Mouse (Mus musculus): ENCODE measurements around the gene Agtr1a. TPM values are rescaled to one million over a fixed set of nuclear protein-coding genes. Genes with fewer than 3 reads are reported as not detected.

Agtr1a gene
- polyA plus RNA-seq, 1 experiment from 2014 or later = not detected

- H3K79me2 ChIP-seq (ENCODE audit: inconsistent target) = no peaks in the 10 kb centered on the region
- H3K4me3 ChIP-seq (ENCODE audit: inconsistent target) = no peak overlapping the region
- WGBS (ENCODE audit: missing documents) = 85% methylated on average over 13 of the region's 13 CpGs
- no peak overlapping the region for H3K27ac ChIP-seq
- H3K36me3 ChIP-seq (ENCODE audit: inconsistent target) = no peaks in the 10 kb centered on the region
These were observed 15.7 kb downstream of the Agtr1a start for GRCm38 (mm10) chr13:30351966-30352365.

- 90% methylated on average over 6 of the region's 6 CpGs for WGBS (ENCODE audit: missing documents)
- no peaks in the 10 kb centered on the region for H3K36me3 ChIP-seq (ENCODE audit: inconsistent target)
- H3K4me3 ChIP-seq (ENCODE audit: inconsistent target) = no peak overlapping the region
- no peak overlapping the region for H3K27ac ChIP-seq
- H3K79me2 ChIP-seq (ENCODE audit: inconsistent target) = no peaks in the 10 kb centered on the region
These were observed 18.8 kb downstream of the Agtr1a start for GRCm38 (mm10) chr13:30354991-30355580.

DNA sequence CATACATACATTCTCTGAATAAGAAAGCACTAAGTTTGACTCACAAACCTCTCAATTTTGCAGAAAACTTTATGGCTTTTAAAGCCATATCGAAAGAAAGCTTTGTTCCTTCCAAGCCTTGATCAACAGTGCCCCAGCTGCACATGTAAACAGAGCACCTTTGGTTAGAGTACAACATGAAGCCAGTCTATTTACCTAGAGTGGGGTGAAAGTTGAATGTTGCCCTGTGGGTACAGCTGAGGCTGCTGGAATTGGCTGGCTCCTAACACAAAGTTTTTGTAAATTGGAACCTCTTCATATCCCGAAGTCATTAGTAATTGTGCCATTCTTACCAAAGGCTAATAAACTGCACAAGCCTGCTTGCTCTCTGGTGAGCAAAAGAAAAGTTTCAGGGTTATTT is 19.7 kb downstream of the Agtr1a start:
- H3K79me2 ChIP-seq (ENCODE audit: inconsistent target) = no peaks in the 10 kb centered on the region
- WGBS (ENCODE audit: missing documents) = 97% methylated on average over 2 of the region's 2 CpGs
- H3K27ac ChIP-seq = no peak overlapping the region

GRCm38 (mm10) chr13:30358456-30359168 is 22.4 kb downstream of the Agtr1a start:
- H3K79me2 ChIP-seq (ENCODE audit: inconsistent target) = no peaks in the 10 kb centered on the region
- H3K27ac ChIP-seq = no peak overlapping the region
- WGBS (ENCODE audit: missing documents) = 78% methylated on average over 4 of the region's 4 CpGs
- no peak overlapping the region for H3K4me3 ChIP-seq (ENCODE audit: inconsistent target)
- H3K36me3 ChIP-seq (ENCODE audit: inconsistent target) = no peaks in the 10 kb centered on the region

More for the DNA sequence above, 19.7 kb downstream of the Agtr1a start:
- Histone ChIP-seq H3K4me3 (ENCODE audit: inconsistent target) (no peak overlapping the region), H3K36me3 (ENCODE audit: inconsistent target) (no peaks in the 10 kb centered on the region)

DNA sequence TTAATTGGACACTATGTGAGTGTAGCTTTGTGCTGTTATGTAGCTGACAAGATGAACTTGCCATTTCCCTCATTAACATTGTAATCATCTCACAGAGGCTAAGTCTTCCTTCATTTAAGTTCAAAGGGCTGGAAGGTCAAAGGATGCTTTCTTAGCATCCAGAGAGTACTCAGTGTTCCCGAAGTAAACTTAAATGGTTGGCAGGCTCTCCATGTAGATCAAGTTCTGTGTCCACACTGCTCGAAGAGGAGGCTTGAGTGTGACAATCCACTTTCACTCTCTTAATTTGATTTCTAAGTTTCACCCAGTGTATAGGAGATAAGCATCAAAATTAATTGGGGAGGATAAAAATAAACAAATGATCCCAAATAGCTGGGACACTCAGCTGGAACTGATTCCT is 23.6 kb downstream of the Agtr1a start:
- H3K36me3 ChIP-seq (ENCODE audit: inconsistent target) = no peaks in the 10 kb centered on the region
- 97% methylated on average over 2 of the region's 2 CpGs for WGBS (ENCODE audit: missing documents)
- no peak overlapping the region for H3K4me3 ChIP-seq (ENCODE audit: inconsistent target)
- no peaks in the 10 kb centered on the region for H3K79me2 ChIP-seq (ENCODE audit: inconsistent target)
- H3K27ac ChIP-seq = no peak overlapping the region

- Histone ChIP-seq H3K36me3 (ENCODE audit: inconsistent target) (no peaks in the 10 kb centered on the region), H3K27ac (no peak overlapping the region), H3K79me2 (ENCODE audit: inconsistent target) (no peaks in the 10 kb centered on the region), H3K4me3 (ENCODE audit: inconsistent target) (no peak overlapping the region)
- 32% methylated on average over 5 of the region's 5 CpGs for WGBS (ENCODE audit: missing documents)
These were observed 24.8 kb downstream of the Agtr1a start for GRCm38 (mm10) chr13:30361002-30361401.

DNA sequence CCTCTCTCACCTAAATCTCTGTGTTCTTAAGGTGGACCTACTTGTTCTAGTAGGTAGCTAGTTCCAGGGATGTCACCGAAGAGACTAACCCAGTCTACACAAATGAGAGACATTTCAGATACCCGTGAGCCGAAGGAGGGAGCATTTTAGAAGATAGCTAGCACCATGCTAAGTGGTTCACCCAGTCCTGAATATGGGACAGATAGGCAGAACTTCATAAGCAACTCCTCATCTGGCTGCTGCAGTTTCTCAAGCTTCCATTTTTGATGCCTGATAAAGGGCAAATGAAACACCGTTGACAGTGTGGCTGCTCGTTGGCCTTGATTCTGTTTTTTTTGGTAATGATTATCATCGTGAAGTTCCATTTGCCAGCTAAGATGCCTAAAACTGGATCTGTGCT is 25.8 kb downstream of the Agtr1a start:
- Histone ChIP-seq H3K79me2 (ENCODE audit: inconsistent target) (no peaks in the 10 kb centered on the region), H3K27ac (no peak overlapping the region), H3K36me3 (ENCODE audit: inconsistent target) (no peaks in the 10 kb centered on the region), H3K4me3 (ENCODE audit: inconsistent target) (no peak overlapping the region)
- 95% methylated on average over 6 of the region's 6 CpGs for WGBS (ENCODE audit: missing documents)

DNA sequence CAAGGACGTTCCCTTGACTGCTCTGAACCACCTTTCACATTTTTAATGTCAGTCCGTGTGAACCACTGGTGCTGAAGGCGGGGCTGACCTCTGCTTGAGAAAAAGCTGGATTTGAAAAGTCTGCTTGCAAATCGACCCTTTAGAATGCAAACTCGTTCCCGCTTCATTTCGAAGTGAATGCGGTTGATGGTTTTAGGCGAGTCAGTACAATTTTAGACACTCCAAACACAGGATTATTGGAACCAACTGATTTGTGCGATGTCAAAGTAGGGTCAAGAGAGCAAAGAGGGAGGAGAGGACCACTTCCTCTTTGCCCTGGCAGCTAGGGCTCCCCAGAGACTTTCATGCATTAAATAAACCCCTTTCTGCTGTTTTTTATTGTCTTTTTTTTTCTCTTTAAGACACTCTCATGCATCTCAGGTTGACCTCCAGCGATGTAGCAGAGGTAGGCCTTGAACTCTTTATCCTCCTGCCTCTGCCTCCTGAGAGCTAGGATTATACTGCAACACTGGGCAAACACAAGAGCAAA is 27.9 kb downstream of the Agtr1a start:
- Histone ChIP-seq H3K36me3 (ENCODE audit: inconsistent target) (no peaks in the 10 kb centered on the region), H3K4me3 (ENCODE audit: inconsistent target) (no peak overlapping the region), H3K79me2 (ENCODE audit: inconsistent target) (no peaks in the 10 kb centered on the region), H3K27ac (no peak overlapping the region)
- WGBS (ENCODE audit: missing documents) = 89% methylated on average over 11 of the region's 11 CpGs

GRCm38 (mm10) chr13:30364780-30365179 is 28.5 kb downstream of the Agtr1a start:
- 82% methylated on average over 9 of the region's 9 CpGs for WGBS (ENCODE audit: missing documents)
- H3K79me2 ChIP-seq (ENCODE audit: inconsistent target) = no peaks in the 10 kb centered on the region
- H3K4me3 ChIP-seq (ENCODE audit: inconsistent target) = no peak overlapping the region
- no peaks in the 10 kb centered on the region for H3K36me3 ChIP-seq (ENCODE audit: inconsistent target)
- H3K27ac ChIP-seq = no peak overlapping the region

DNA sequence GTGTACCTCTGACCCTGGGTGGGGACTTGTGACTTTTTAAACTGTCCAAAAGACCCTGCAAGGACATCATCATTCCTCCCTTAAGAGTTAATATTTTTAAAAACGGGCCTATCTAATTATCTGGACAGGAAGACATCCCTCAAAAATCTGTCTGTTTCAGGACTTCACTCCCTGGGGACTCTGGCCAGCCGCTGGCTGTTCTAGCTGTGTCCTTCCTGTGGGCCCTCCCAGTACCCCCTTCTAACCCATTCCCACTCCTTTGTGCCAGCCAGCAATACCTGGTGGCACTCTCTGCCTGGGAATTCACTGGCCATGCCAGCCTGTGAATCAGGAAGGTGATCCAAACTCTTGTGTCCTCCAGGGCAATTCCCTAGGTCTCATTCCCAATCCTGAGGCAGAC is 29.1 kb downstream of the Agtr1a start:
- Histone ChIP-seq H3K4me3 (ENCODE audit: inconsistent target) (no peak overlapping the region), H3K79me2 (ENCODE audit: inconsistent target) (no peaks in the 10 kb centered on the region), H3K27ac (no peak overlapping the region), H3K36me3 (ENCODE audit: inconsistent target) (no peaks in the 10 kb centered on the region)
- 82% methylated on average over 2 of the region's 2 CpGs for WGBS (ENCODE audit: missing documents)

- 81% methylated on average over 8 of the region's 8 CpGs for WGBS (ENCODE audit: missing documents)
- no peak overlapping the region for H3K27ac ChIP-seq
These were observed 31.9 kb downstream of the Agtr1a start for GRCm38 (mm10) chr13:30368116-30368515.

GRCm38 (mm10) chr13:30368746-30369145 is 32.5 kb downstream of the Agtr1a start:
- H3K4me3 ChIP-seq (ENCODE audit: inconsistent target) = no peak overlapping the region
- no peak overlapping the region for H3K27ac ChIP-seq
- H3K79me2 ChIP-seq (ENCODE audit: inconsistent target) = no peaks in the 10 kb centered on the region
- no peaks in the 10 kb centered on the region for H3K36me3 ChIP-seq (ENCODE audit: inconsistent target)
- 79% methylated on average over 2 of the region's 2 CpGs for WGBS (ENCODE audit: missing documents)

More at GRCm38 (mm10) chr13:30368116-30368515, 31.9 kb downstream of the Agtr1a start:
- H3K36me3 ChIP-seq (ENCODE audit: inconsistent target) = no peaks in the 10 kb centered on the region
- no peaks in the 10 kb centered on the region for H3K79me2 ChIP-seq (ENCODE audit: inconsistent target)
- H3K4me3 ChIP-seq (ENCODE audit: inconsistent target) = no peak overlapping the region

DNA sequence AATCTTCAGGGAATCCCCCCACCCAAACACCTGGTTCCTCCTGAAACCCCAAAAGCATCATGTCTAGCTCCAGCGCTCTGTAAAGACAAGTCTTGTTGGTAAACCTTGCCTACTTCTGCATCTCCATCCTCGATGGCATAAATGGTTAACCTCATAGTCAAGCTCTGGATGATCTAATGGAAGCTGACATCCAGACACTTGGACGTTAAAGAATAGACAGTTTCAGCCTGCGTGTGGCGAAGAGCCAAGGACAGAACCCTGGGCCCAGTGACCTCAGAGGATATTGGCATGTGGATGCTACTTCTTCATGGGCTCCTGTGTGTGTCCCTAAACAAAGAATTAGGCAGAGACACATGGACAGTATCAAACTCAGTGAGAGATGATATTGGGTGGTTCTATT is 42.6 kb downstream of the Agtr1a start:
- WGBS (ENCODE audit: missing documents) = 90% methylated on average over 5 of the region's 5 CpGs
- no peak overlapping the region for H3K4me3 ChIP-seq (ENCODE audit: inconsistent target)
- H3K27ac ChIP-seq = no peak overlapping the region
- no peaks in the 10 kb centered on the region for H3K79me2 ChIP-seq (ENCODE audit: inconsistent target)
- H3K36me3 ChIP-seq (ENCODE audit: inconsistent target) = no peaks in the 10 kb centered on the region

DNA sequence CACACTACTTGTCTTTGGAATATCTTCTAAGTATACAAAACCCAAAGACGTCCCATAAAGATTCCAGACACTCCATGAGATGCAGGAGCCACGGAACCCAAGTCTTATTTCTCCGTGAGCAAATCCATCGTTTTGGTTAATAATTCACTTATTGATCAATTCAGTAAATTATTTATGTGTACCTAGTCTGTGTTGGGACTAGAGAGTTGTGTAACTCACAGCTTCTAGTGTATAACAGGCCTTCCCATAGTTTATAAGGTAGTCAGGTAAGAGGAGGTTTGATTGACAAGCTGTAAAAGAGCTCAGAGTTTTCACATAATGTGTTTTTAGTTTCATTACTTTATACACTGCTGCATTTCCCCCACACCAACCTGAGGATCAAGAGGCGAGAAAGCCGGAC is 48.9 kb downstream of the Agtr1a start:
- 89% methylated on average over 6 of the region's 6 CpGs for WGBS (ENCODE audit: missing documents)
- H3K36me3 ChIP-seq (ENCODE audit: inconsistent target) = no peaks in the 10 kb centered on the region
- no peak overlapping the region for H3K27ac ChIP-seq
- H3K79me2 ChIP-seq (ENCODE audit: inconsistent target) = no peaks in the 10 kb centered on the region
- H3K4me3 ChIP-seq (ENCODE audit: inconsistent target) = no peak overlapping the region

GRCm38 (mm10) chr13:30394123-30394522 is 57.9 kb downstream of the Agtr1a start:
- no peaks in the 10 kb centered on the region for H3K79me2 ChIP-seq (ENCODE audit: inconsistent target)
- H3K27ac ChIP-seq = no peak overlapping the region
- no peaks in the 10 kb centered on the region for H3K36me3 ChIP-seq (ENCODE audit: inconsistent target)
- H3K4me3 ChIP-seq (ENCODE audit: inconsistent target) = no peak overlapping the region
